ENCODE assay signal across 18 mouse cellular contexts in genomic region chr14:106424714-106425113, GRCm38 (mm10).
DNase-seq lines count a peak whose midpoint lies in the region; ATAC-seq and TF ChIP-seq lines count a peak whose summit lies in the region.
"Had no signal": no experiment of that assay in that cellular context is flagged by ENCODE, and none has a peak within 500 bp of the region (broad histone marks: within the 10 kb centered on the region; RNA-seq: fewer than 3 reads in every experiment).

No protein-coding gene starts in this region.

- H3K9ac ChIP-seq in heart, embryonic 11.5 days (ENCODE audit: low read depth, low read length), result no peak overlapping the region
- H3K9ac ChIP-seq in lung, postnatal 0 days (replicated peaks; ENCODE audit: low read depth), result no peak overlapping the region
- H3K9ac ChIP-seq: embryonic facial prominence, embryonic 15.5 days; liver, embryonic 12.5 days; midbrain, embryonic 15.5 days had no signal

- H3K4me2 ChIP-seq in heart, embryonic 11.5 days, result no peak overlapping the region
- H3K4me2 ChIP-seq in lung, postnatal 0 days (replicated peaks; ENCODE audit: low read depth, low read length), result no peak overlapping the region
- H3K4me2 ChIP-seq: embryonic facial prominence, embryonic 15.5 days; liver, embryonic 12.5 days; midbrain, embryonic 15.5 days had no signal

- no peaks in the 10 kb centered on the region for H3K27me3 ChIP-seq in heart, embryonic 11.5 days (ENCODE audit: control insufficient read depth, insufficient read depth, low read length)
- H3K27me3 ChIP-seq in lung, postnatal 0 days (replicated peaks; ENCODE audit: insufficient read depth, low read length), result no peaks in the 10 kb centered on the region
- H3K27me3 ChIP-seq: embryonic facial prominence, embryonic 15.5 days; liver, embryonic 12.5 days; midbrain, embryonic 15.5 days had no signal

- intact Hi-C loops in heart, postnatal 10 days (cut with DNase I), result loop anchor here (5.0 to 10.0 kb wide), 3 partner anchors 107 to 680 kb away; no protein-coding TSS in a partner anchor
- intact Hi-C loops in left cerebral cortex, postnatal 36 days (cut with DNase I), result no loop called here

- TF ChIP-seq CTCF in lung, postnatal 0 days (IDR thresholded peaks at IDR 0.05), result no peak

- peak; percentile 94 for DNase-seq in heart, adult 11 months
- DNase-seq in lung, postnatal 0 days (ENCODE audit: low spot score), result peak; percentile 10
- no peak for DNase-seq in lung, postnatal 10 days
- peak; percentile 34 for DNase-seq in heart, postnatal 10 days
- no peak for DNase-seq in layer of hippocampus, postnatal 25 days (ENCODE audit: extremely low spot score in 1 of 2, low spot score in 1 of 2)
- DNase-seq in left cerebral cortex, postnatal 36 days (ENCODE audit: low spot score in 2 of 2), result no peak
- DNase-seq: cerebellum, postnatal 25 days; gastrocnemius, postnatal 10 days; right cerebral cortex, postnatal 25 days; thymus, adult 18-20 months had no signal

- no peaks in the 10 kb centered on the region for H3K4me1 ChIP-seq in heart, embryonic 11.5 days (ENCODE audit: control insufficient read depth, insufficient read depth, low read length)
- H3K4me1 ChIP-seq in lung, postnatal 0 days (ENCODE audit: insufficient read depth, low read depth, low read length), result no peaks in the 10 kb centered on the region
- H3K4me1 ChIP-seq: embryonic facial prominence, embryonic 15.5 days; hindbrain, embryonic 10.5 days; liver, embryonic 12.5 days; midbrain, embryonic 15.5 days had no signal

- TF ChIP-seq EP300 in lung, postnatal 0 days (IDR thresholded peaks at IDR 0.05), result peak; percentile 64

- H3K4me3 ChIP-seq in heart, embryonic 11.5 days (ENCODE audit: low read depth, low read length), result no peak overlapping the region
- H3K4me3 ChIP-seq in lung, postnatal 0 days (ENCODE audit: low read depth, low read length), result no peak overlapping the region
- H3K4me3 ChIP-seq: embryonic facial prominence, embryonic 15.5 days; hindbrain, embryonic 10.5 days; liver, embryonic 12.5 days; midbrain, embryonic 15.5 days had no signal

- no peak overlapping the region for H3K27ac ChIP-seq in heart, embryonic 11.5 days (ENCODE audit: low read depth, low read length)
- H3K27ac ChIP-seq in lung, postnatal 0 days (ENCODE audit: low read length), result no peak overlapping the region
- H3K27ac ChIP-seq: embryonic facial prominence, embryonic 15.5 days; hindbrain, embryonic 10.5 days; liver, embryonic 12.5 days; midbrain, embryonic 15.5 days had no signal

- no peak for ATAC-seq in heart, embryonic 11.5 days (replicated peaks; ENCODE audit: insufficient number of reproducible peaks, low FRiP score, low TSS enrichment)
- ATAC-seq in lung, postnatal 0 days, result no peak
- ATAC-seq: CD4-positive, CD25-positive, alpha-beta regulatory T cell, adult 4 months; forebrain, embryonic 14.5 days; inflammation-experienced regulatory T-cells, adult 6 months; liver, embryonic 12.5 days; midbrain, embryonic 15.5 days had no signal

- no peaks in the 10 kb centered on the region for H3K9me3 ChIP-seq in heart, embryonic 11.5 days (replicated peaks; ENCODE audit: control insufficient read depth, low read length)
- H3K9me3 ChIP-seq in lung, postnatal 0 days (ENCODE audit: low read length), result no peaks in the 10 kb centered on the region
- H3K9me3 ChIP-seq: embryonic facial prominence, embryonic 15.5 days; hindbrain, embryonic 10.5 days; liver, embryonic 12.5 days; midbrain, embryonic 15.5 days had no signal

- WGBS in heart, embryonic 11.5 days (ENCODE audit: insufficient replicate concordance), result 60% methylated on average over 4 of the region's 4 CpGs
- WGBS in lung, postnatal 0 days, result 46% methylated on average over 4 of the region's 4 CpGs

- no peaks in the 10 kb centered on the region for H3K36me3 ChIP-seq in heart, embryonic 11.5 days (ENCODE audit: control insufficient read depth, insufficient read depth, low read length)
- H3K36me3 ChIP-seq in lung, postnatal 0 days (ENCODE audit: insufficient read depth, low read length), result no peaks in the 10 kb centered on the region
- H3K36me3 ChIP-seq: embryonic facial prominence, embryonic 15.5 days; hindbrain, embryonic 10.5 days; liver, embryonic 12.5 days; midbrain, embryonic 15.5 days had no signal

Comparison
In these comparisons a context has a peak if more than half of its experiments do, and no peak if none do; other contexts are left out.
1. DNase-seq: peak in heart, adult 11 months (single experiment), lung, postnatal 0 days (single experiment) and heart, postnatal 10 days (2 of 2); none in lung, postnatal 10 days (single experiment), layer of hippocampus, postnatal 25 days (0 of 2) and left cerebral cortex, postnatal 36 days (0 of 2).